Mouse (Mus musculus) layer of hippocampus, postnatal 36 days (tissue): ENCODE measurements around the gene Ube2cbp. TPM values are rescaled to one million over a fixed set of nuclear protein-coding genes. Genes with fewer than 3 reads are reported as not detected.

Experiments
- DNase-seq, 2 experiments: peaks; one replicate each; pipeline ENCODE4 v3.0.0; 2022
- total RNA-seq, 2 experiments: library from RNA; stranded (reverse); gene quantifications; 2 replicates each; pipeline ENCODE4 v1.2.3; 2021

The Ube2cbp gene
- total RNA-seq = 1 to 10 TPM; 3.7 to 4.7 TPM

DNA sequence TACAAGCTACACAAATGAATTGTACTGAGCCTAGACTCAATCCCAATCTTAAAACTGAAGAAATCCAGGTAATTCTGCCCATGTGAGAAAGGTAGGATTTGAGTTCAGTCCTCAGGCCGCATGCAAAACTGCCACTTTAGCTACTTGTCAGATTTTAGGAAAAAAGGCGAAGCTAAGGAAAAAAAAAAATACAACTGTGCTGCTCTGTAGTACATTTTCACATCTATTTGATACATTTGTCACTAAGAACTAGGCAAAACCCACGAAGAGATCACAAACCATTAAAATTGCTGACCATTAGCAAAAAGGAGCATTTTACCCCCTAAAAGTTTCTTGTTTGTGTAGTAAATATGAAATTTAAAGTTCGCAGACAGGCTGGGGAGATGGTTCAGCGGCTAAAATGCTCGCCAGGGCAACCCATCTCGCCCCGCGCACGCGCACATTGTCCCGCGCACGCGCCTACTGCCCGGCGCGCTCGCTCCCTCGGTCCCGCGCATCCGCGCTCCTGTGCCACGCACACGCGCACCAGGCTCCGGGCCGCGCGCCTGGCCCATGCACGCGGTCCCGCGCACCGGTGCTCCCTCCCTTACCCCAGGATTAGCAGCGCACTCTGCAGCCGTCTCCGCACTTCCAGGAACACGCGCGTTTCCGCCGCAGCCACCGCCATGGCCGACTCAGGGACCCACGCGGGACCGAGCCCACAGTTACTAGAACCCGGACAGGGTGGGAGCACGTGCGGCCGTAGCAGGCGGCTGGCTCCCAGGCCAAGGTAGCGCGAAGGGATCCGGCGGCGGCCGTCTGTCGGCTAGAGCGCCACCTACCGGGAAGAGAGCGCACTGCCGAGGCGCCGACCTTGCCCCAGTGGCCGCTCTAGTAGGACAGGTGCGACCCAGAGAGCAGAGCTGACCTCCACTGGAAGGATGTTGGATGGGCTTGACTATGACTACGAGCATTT is at the start of gene Ube2cbp:
TSS of gene Ube2cbp (minus strand) at position 800 of the 955 bp plus-strand sequence.
- DNase-seq = peak; percentile 89

DNA sequence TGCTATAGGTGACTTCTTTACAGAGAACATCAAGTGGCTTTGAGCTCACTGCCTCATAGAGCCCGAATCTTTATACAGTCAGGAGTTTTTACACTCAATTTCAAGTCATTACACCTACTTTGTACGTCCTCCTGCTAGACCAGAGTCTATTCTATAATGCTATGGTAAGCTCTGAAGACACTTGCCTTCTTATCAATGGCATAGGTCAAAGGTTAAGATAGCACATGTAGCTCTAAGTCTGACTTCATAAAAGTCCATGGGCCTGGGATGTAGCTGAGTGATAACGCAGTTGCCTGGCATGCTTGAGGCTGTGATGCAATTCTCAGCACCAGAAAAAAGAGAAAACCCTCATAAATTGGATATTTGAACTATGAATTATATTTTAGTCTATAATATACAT is 49.6 kb upstream of the Ube2cbp start:
- no peak for DNase-seq

DNA sequence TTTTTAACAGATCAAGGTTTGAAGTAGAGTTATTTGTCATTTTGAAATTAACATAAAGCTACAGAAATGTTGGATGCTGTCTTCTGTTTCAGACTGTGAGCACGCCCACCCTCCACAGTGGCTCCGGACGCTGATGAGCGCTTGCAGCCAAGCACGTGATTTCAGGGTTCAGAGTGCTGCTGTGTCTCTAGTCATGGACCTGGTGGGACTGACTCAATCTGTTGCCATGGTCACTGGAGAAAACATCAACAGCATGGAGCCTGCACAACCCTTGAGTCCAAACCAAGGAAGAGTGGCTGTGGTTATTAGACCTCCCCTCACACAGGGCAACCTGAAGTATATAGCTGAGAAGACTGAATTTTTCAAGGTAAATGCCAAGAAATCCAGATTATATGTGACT is 49.0 kb upstream of the Ube2cbp start:
- DNase-seq = no peak

DNA sequence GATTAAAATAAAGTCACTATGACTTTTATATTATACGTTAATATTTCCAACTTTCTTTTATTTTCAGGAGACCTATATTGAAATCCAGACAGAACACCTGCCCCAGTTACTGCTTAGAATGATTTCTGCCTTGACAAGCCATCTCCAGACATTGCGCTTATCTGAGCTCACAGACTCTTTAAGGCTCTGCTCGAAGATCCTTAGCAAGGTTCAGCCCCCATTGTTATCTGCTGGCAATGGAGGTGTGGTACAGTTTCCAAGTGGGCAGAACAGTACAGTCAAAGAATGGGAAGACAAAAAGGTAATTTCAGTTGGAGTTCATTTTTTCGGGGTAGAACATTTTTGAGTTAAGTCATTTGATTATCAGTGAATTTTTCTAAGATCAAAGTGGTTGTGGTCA is 42.7 kb upstream of the Ube2cbp start:
- DNase-seq = no peak

DNA sequence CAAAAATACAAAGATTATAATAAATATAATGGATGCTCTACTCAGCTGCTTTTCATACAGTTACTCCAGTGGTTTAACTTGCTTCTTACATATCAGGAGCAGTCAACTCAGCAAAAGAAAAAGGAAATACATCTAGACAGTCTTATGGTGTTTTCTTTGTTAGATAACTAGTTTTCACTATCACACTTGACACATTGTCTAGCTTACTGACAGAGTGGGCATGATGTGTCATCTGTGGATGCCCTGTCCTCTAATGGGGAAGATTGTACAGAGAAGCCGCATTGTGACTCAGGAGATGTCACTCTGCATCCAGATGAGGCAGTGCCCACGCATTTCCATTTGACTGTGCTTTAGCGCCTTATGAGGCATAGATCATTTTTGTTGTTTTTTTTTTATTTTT is 34.3 kb upstream of the Ube2cbp start:
- no peak for DNase-seq

DNA sequence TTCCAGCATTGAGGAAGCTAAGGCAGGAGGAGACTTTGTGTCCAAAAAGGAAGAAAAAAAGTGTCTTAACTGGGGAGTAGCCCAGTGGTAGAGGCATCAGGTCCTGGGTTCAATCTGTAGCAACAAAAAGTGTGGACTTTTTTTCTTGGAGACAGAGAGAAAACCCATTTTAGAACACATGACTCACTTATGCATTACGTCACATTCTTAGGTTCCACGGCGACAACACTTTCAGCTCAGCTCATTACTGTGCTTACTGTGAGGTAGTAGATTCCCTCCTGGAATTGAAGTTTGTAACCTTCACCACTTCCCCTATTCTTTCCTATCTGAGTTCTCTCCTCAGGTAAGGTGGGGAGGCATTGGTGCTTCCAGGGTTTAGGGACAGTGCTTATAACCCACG is 31.5 kb upstream of the Ube2cbp start:
- no peak for DNase-seq

DNA sequence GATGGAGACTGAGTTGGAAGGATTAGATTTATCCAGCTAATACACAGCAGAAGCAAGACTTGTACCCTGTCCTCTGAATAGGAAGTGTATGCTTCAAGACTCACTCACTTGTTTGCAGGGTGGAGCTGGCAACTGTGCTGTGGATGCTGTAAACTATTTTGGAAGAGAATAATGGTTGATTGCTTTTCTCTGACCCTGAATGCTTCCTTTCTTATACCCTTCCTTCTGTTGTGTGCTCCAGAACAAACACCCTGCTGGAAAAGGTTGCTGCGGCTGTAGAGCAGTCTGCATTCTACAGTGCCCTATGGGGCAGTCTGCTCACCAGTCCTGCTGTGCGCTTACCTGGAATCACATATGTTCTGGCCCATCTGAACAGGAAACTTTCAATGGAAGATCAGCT is 27.0 kb upstream of the Ube2cbp start:
- DNase-seq = no peak

DNA sequence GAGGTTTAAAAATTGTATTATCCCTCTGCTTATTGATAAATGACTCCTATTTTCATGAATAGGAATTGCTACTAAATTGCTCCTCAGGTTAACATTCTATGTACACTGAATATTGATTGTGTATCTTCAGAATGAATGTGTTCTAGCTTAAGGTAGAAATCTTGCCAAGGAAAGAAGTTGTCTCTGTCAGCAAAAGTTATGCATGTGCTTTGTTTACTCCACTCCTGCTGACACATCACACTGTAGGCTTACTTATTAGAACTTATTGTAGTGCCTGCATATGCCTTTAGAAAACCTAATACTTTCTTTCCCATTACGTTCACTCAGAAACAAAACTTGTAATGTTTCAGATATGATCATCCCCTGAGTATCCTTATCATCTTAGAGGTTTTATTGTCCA is 17.5 kb upstream of the Ube2cbp start:
- DNase-seq = no peak

DNA sequence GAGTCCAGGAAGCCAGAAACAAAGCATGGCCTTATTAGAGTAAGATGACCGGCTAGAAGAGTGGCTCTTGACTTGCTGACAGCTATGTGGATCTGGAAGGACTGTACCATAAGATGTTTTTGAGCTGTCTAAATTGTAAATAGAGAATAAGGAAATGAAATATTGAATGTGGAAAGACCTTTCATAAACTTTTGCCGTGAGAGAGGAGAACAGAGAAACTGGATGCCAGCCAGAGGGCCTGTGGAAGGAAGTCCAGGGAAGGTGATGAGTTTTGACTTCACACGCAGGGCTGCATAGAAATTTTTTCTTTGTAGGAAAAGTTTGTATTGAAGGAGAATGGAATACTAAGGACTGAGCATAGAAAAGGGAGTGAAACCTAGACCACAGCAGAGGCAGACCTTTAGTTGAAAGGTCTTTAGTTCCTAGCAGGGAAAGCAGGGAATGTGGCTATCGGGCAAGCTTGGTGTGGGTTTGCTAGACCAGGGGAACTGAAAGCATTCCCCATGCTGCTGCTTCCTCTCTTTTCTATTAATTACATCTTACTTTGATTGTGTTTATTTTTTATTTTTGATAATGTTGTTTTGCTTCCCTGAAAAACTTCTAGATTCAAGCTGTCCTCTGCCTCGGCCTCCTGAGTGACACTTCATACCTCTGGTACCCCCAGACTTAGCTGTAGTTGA is 13.8 kb upstream of the Ube2cbp start:
- DNase-seq = no peak

DNA sequence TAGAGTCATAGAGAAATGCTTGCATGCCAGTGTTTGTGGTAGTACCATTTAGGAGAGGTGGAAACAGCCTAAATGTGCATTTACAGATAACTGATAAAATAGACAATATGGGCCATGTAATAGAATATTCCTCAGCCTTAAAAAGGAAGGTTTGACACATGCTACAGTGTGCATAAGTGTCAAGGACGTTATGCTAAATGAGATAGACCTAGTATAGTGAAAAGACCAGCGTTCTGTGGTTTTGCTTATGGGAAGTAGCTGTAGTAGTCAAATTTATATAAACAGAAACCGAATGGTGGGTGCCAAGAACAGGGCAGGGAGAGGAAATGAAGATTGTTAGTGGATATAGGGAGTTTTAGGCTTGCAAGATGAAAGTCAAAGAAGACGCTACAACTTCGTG is 12.0 kb upstream of the Ube2cbp start:
- DNase-seq = no peak

DNA sequence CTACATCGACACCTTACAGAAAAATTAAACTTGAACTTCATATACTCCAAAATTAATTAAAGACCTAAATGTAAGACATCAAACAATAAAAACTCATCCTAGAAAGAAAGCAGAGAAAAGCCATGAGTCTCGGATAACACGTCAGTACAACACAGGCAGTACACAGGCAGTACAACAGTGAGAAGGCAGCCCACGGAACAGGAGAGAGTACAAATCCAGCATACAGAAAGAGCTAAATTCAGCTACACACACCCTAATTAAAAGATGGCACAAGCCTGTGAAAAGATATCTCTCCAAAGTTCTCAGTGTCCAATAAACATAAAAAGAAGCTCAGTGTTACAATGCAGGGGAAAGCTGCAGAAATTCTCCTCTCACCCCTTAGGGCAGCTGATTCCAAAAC is 11.2 kb upstream of the Ube2cbp start:
- DNase-seq = no peak

DNA sequence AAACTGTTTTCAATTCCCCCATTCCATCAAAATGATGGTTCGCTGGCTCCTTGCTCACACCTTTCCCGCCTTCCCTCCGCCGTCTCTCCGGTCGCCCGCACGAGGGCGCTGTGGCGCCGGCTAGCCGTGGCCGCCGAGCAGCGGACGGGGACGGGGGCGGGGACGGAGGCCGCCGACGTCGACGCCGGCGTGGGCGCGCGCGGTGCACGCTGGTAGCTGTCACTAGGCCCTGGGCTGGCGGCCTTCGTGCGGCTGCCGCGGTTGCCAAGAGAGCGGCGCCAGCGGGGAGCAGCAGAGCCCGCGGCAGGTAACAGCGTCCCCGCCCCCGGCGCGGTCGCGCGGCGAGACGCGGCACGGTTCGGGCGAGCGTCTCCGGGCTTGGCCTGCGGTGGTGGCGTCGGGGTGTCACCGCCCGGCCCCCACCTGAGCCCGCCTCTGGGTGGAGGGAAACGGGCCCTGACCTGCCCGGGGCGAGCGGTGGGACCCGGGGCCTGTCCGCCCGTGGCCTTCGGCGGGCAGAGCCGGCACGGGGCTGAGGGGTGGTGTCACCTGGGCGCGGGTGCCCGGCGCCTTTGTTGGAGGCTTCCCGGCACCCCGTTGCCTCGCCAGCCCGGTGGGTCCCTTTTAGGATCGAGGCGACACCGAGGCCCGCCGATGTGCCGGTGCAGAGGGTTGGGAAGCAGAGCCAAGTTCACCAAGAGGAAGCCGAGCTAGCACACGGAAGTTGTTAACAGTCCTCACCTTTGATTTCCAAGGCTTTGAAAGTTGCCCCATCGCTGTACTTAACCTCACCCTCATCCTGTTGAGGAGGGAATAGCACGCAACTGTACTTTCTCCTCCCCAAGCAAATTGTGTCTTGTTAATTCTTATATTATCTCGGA is 2.5 kb upstream of the Ube2cbp start, which contains the start of gene Dop1a:
TSS of gene Dop1a (plus strand) at position 165 of the 881 bp plus-strand sequence.
- peak; percentile 88 to 89 for DNase-seq

DNA sequence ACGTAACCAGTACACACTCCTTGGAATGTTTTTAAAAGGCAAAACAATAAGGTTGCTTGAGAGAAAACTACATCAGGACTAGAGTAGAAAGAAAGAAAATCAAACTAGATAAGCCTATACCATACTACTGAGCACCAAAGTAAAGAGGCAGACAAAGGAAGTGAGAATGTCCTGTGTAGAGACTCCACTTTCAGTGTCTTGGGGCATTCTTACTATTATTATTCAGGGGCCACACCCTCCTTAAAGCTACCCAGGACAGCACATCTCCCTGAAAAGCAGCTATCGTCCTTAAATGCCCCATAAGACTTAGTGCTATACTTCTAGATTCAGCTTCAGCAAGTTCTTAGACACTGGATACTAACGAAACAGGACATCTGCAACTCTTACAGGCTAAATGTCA is 11.1 kb downstream of the Ube2cbp start:
- no peak for DNase-seq

DNA sequence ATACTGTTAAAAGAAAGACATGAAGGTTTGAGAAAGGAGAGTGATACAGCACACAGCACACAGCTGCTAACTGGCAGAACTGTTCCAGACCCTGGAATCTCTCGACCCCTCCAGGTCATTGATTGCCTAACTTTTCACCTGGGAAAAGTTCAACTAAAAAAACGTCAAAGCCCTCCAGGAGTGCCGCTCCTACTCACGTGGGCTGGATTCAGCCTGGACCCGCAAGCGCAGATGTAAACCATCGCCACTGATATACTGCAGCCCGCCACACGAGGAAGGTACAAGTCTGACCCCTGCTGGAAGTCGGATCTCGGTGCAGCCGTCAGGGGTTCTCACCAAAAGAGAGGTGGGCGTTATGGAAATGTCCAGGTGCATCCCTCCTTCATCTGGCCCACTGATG is 13.1 kb downstream of the Ube2cbp start:
- DNase-seq = peak; percentile 51 to 55

DNA sequence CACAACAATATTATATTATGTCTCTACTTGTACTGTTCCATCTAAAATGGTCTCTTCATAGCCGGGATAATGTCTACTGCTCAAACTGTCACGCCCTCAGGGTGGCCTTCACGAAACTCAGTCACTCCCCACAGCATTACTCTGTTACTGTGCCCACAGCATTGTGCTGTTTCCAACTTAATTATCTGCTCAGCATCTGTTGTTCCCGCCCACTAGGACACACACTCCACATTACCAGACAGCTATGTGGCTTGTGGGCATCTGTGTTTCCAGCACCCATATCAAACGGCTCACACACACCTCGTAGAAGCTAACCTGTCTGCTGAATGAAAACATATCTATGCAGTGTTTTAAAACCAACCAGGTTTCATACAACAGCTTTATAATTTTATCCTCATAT is 13.7 kb downstream of the Ube2cbp start:
- peak; percentile 20 to 33 for DNase-seq

DNA sequence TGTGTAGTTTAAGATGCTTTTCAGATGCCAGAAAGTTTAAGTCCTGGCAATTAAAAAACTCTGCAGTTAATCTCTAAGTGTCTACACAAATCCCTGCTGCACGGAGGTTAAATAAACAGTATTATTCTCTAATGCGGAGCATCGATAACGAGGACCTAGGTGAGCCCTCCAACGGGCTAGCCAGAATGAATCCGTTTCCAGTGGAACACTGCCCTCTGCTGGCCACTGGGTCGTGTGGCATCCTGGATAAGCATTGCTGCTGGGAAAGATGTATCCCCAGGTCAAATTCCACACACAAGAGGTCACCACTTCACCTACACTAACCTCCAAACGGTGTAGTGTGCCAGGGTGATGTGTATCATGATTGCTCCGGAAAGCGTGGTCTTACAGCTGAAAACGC is 15.2 kb downstream of the Ube2cbp start:
- DNase-seq = peak; percentile 73 to 74

DNA sequence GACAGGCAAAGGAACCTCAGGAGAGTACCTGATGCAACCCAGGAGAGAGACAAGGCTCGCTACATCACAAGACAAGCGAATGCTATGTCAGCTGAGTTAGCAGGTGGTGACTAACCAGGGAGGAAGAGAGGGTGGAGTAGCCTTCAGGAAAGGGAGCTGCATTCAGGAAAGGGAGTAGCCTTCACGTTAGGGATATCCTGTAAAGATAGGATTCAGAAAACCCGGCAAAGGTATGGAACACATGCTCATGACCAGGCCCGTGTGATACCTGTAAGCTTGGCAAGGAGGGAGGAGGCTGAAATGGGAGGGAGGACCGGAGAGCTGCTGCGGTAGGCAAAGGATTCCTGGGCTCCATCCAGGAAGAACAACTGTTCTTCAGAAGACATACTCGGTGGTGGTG is 17.3 kb downstream of the Ube2cbp start:
- DNase-seq = no peak

DNA sequence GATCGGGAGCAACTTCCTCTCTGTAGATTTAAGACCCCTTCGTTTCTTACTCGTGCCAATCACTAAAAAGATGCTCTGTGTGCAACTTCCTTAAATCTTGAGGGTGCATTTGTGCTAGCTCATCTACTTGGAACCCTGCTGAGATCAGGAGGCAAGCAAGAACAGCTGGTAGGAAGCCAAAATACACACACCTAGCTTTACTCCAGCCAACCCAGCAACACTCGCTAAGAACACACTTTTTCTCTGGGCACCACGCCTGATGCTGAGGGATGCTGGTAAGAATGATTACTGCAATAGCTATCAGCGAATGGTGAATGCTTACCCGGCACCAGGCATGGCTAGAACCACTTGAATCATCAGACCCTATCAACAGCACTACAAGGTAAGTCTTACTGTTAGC is 17.9 kb downstream of the Ube2cbp start:
- DNase-seq = no peak

DNA sequence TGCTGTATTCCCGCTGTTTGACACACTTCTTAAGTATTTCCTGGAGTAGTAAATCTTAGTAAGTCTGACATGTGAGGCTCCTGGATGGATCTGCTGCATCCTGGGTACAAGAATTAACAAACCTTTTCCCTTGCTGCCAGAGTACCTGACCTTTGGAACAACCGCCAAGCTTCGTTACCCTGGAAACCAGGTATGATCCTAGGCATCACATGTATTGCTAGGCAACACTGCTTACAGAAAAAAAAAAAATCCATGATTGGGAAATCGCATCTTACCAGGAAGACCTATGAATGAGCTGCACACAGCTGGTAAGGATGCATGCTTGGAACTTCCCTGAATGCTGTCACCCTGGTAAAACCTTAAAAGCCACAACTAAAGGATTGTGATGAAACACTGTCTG is 22.5 kb downstream of the Ube2cbp start:
- no peak for DNase-seq

DNA sequence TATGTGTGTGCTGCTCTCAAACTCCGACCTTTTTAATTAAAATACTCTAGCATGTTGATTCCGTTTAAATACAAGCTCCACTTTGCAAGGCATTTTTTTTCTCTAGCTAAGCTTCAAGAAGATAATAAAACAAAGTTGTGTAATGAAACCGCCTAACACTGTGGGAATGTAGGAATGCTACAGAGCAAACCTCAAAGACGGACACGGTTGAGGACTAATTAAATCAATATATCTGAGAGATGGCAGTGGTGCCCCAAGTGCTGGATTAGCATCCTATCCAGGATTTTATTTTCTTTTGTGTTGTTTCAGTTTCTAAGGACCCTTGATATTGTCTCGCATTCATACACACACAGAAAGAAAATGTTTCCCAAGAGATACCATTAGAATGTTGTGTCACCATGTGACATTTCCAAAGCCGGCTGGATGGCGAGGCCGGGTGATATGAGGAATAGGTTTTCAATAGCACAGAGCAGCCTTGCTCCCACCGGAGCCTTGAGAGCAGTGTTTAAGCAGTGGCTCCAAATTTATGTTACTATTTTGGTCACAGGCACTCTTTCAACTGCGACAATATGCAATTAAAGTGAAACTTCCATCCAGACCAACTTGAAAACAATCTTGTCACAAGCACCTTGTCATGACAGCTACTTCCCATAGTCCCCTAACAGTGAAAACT is 26.3 kb downstream of the Ube2cbp start:
- DNase-seq = no peak

DNA sequence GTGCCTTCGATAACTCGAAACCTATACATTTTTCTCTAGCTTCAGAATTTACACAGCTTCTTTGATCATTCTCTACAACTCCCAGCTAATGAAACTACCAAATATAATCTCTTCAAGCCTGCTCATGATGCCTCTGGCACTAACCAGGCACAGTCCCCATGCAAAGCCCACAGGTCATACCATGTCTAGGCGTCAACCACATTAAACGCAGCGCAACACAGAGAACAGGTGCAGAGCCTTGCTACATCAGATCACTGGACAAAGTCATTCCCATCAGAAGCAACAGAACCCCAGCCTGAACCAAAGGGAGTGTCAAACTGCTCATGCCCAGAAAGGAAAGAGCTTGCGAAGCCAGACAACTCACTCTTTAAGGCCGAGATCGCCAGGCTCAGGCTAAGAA is 28.1 kb downstream of the Ube2cbp start:
- DNase-seq = no peak

DNA sequence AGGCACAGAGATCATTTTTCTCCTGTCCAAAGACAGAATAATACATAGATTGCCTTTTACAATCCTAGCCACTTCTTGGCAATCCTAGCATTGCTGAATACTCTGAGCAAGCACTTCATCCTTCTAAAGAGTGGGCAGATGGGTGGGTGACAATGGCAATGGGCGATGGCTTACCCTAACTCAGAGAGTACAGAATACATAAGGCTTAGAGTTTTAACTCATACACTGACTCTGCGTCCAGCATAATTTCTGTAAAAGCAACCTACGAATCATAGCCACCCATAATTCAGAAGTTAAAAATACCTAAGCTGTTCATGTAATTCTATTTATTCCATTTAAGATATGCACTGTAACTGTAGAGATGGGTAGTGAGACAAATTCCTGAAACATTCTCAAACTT is 29.2 kb downstream of the Ube2cbp start:
- no peak for DNase-seq
